Mouse (Mus musculus) thymus, postnatal 0 days (tissue): ENCODE data around the gene Xrn2. TPM values are rescaled to one million over a fixed set of nuclear protein-coding genes. Genes with fewer than 3 reads are reported as not detected.
A peak's percentile ranks its signal among the peaks of the same experiment; 100 is the strongest.

Experiments
- DNase-seq: peaks from one replicate; pipeline ENCODE4 v3.0.0-alpha.2; 2015; ENCODE audit warnings: low spot score
- polyA plus RNA-seq: library from polyadenylated mRNA; unstranded; fragments of >200 nt; fragmentation: Nextera tagmentation; extraction: Ambion mirVana; gene quantifications from 2 replicates; pipeline ENCODE4 v1.2.1, GENCODE M21; 2015

Gene Xrn2
- polyA plus RNA-seq, 1 experiment from 2014 or later = 87.8 TPM

DNA sequence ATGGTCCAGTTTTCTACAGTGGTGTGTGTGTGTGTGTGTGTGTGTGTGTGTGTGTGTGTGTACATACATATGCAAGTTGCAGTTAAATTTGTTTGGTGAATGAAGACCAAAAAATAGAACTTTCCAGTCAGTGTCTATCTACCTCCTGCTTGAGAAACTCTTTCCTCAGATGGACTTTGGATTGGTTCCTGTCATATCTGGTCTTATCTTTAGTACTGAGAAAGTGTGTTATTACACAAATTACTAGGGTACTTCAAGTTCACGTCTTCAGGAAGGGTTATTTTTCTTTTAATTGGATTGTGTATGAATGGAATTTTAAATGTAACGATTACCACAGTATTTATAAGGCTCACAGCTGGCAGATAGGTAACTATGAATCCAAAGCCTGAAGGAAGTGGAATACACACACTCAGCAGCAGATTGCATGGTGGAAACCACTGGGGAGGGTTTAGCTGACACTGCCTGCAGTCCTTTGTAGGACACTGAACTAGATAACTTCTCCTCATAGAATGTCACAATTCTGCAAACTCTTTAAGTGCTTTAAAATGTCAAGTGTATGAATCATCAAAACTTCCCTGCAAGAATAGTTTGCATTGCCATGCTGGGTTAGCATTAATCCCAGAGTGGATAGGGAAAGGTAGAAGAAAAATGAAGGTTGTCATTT is 40.6 kb downstream of the Xrn2 start:
- no peak for DNase-seq

DNA sequence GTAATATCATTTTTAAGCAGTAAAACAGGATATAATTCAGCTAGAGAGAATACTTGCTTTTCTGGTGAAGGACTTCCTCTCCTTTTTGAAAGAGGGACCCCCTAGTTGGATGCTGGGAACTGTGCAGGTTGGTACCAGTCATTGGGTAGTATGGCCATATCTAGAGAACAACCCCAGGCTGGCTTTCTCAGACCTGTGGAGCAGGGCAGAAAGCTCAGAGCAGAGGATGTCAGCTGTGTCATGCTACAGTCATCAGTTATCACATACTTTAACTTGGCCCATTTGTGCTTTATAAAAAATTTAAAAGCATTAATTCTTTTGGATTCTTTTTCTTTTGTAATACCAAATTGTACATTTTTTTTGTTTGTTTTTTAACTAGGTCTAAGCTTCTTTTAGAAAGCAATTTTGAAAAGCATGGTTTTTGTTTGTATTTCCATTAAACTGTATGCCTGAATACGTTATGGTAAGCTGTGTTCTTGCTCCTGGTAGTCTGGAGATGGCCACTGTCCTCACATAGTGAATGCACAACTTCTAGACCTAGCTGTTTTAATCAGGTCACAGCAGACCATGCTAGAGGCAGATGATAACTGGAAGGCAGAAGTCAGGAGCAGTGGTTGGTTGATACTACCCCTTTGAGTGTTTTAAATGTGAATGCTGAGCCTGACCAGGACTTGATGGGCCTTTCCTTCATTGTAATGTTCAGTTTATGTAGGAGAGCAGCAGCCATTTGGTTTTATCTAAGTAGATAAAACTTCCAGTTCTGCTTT is 54.9 kb downstream of the Xrn2 start:
- DNase-seq = no peak

DNA sequence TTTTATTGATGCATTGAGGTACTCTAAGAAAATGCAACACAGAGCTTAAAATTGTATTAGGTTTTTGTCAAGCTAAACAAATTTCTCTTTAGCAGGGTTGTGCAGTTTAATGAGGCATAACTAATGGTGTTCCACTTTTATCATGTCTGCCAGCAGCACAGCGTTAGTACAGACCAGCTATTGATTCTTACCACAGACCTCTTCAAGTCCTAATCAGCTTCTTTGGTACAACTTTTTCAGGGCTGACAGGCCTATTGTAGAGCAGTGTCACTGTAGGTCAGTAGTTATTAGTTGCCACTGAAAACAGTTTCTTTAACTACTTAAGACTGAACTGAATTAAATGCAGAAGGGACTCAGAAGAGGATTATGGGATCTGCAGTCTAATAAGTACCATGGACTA is 56.3 kb downstream of the Xrn2 start:
- no peak for DNase-seq

GRCm38 (mm10) chr2:147070305-147070704 is 57.5 kb downstream of the Xrn2 start:
- no peak for DNase-seq

DNA sequence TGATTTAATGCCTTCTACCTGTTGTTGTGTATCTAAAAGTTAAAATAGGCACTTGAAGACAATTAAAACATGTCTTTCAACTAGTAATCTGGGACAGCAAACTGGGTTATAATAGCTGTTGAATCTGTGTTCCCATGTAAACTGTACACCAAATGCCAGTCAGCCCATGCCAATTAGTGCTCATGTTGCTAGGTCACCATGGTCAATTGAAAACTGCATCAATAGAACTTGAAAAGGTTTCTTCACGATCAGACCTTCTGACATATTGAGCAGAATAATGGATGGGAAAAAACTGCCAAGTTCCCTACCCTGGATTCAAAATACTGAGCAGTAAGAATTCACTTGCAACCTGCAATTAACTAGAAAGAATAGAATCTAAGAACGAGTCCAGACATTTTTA is 61.2 kb downstream of the Xrn2 start:
- DNase-seq = no peak

GRCm38 (mm10) chr2:147074399-147074798 is 61.6 kb downstream of the Xrn2 start:
- no peak for DNase-seq

DNA sequence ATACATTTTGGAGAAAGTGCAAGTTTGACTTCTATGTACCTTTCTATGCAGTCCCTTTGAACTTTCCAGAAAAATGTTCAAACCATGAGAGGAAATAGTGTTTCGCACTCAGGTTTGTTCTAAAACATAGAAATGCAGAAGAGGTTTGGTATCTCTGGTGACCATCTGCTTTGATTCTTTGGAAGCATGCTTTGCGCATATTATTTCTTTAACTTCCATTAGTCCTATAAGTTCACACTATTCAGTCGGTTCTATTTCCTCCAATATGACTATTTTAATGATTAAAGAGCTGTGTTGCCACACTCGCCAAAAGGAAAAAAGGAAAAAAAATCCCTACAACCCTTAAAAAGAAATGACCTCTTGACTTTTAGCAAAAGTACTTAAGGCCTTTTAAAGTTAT is 69.6 kb downstream of the Xrn2 start:
- DNase-seq = no peak

DNA sequence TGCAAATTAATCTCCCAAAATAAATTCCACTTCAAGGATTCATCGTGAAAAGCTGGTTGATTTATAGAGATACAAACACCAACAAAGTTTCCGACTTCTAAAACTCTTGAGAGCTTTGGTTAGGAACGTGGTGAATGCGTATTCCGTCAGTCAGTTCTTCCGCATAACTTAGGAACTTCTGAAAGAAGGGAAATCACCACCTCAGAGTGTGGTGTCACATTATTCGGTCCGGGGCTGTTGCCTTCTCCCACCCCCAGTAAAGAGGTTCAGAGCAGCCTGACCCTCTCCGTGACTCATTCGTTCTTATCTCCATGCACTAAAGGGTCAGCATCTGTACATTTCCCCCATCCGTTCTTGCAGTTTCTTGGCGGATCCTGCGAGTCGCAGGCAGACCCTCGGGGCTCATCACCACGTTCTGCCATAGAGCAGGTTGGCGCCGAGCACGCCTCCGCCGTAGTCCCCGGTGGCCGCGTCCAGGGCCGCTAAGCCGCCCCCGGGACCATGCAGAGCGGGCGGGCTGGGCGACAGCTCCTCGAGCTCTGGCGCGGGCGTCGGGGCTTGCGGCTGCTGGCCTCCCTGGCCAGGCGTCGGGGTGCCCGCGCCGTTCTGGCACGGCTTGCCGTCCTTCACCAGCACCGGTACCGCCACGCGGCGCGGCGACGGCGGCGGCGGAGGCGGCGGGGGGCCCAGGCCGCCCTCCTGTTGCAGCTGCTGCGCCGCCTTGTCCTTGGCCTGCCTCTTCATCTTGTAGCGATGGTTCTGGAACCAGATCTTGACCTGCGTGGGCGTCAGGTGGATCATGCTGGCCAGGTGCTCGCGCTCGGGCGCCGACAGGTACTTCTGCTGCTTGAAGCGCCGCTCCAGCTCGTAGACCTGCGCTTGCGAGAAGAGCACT is 70.9 kb downstream of the Xrn2 start:
- DNase-seq = peak; percentile 38

DNA sequence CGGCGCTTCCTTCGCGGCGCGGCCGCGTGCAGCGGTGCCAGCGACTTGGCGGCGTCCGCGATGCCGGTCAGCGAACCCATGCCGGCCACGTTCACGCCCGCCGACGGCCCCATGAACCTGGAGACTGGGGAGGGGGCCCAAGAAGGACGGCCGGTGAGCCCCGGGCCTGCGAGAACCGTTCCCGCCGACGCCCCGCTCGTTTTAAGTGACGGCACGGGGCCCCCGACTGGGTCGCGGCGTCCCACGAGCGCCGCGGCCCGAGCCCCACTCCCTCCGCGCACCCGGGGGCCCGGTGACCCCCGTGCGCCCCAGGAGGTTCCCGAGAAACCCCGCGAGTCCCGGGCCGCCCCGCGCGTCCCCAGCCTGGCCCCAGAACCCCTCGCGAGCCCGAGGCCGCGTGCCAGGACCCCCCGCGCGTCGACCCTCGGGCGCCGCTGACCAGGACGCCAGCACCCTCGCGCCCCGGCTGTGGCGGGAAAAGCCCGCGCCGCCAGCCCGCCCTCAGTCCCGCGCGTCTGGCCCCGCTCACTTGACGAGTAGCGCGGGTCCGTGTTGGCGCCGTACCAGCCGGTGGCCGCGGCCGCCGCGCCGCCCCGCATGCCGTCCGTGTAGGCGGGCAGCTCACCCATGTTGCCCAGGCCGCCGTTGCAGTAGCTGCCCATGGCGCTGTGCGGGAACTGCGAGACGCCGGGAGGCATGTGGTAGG is 71.7 kb downstream of the Xrn2 start:
- DNase-seq = no peak

DNA sequence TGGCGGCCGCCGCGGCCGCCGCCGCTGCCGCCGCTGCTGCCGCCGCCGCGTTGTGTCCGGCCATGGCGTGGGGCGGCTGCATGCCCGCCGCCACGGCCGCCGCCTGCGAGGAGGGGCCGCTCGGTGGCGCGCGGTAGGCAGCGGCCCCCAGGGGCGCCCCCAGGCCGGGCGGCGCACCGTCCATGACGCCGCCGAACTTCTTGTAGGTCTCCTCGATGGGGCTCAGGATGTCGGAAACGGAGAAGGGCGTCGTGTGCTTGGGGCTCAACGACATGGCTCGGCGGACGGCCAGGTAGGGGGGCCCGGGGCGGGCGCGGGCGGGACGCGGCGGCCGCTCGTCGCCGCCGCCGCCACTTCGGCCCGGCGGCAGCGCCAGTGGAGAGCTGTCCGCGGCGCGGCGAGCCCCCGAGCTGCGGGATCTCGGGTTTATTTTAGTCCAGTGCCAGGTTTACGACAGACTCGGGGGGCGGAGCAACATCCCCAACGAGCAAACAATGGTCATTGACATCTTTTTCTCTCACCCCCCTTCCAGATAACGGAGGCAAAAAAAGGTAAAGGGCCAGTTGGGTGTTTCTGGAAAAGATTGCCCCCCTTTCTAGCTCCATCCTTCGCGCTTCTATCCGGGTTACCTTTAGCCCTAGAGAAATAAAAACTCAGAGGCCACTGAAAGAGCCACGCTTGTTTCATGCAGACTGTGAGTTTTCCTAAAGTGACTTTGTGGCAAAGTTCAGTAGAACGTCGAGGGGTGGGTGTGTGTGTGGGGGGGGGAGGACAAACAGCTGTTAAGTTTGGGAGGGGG is 72.5 kb downstream of the Xrn2 start, which contains the start of gene Nkx2-4:
Gene Nkx2-4, minus strand, starts transcription at position 374 of the 799 bp plus-strand sequence.
- DNase-seq = no peak

DNA sequence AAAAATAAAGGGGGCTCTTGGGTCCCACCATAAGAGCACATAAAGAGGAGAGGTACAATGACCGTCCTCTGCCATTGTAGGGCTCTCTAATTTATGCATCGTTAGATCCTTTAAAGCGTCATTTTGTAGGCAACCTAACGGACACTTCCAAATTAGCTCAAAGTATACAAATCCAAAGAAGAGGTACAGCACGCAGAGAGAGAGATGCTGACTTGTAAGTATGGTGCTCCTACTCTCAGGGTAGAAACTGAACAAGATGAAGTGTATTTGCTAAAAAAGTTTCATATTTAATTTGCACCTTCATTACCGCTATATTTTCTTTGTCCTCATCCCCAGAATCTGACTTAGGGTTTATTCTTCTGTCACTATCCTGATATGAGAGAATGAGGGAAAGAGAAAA is 73.1 kb downstream of the Xrn2 start:
- no peak for DNase-seq

DNA sequence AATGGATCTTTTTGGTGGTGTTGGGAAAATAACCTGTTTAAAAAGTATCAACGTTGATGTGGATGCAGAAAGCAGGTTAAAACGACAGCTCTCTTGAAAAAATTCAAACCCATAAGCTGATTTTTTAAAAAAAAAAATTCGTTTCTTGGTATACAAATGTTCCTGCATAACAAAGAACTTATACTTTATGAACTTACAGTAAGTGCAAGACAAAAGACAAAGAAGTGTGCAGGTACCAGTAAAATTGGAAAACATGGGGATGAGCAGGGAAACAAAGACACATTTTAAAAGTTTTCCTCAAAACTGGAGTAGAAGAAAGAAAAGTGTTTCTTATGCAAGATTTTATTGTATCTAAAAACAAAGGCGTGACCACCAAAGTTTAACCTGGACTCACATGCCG is 73.6 kb downstream of the Xrn2 start:
- no peak for DNase-seq

DNA sequence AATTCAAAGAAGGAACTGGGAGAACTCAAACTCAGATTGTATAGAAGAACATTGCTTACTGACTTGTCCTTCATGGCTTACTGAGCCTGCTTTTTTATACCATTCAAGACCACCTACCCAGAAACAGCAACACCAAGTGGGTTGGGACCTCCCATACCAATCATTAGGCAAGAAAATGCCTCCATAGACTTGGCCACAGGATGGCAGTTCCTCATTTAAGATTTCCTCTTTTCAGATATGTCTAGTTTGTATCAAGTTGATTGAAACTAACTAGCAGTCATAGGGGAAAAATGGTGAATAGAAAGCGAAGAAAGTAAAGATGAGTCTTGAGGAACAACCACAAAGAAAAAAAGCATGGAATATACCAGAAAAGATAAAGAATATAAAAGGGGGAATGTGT is 106.9 kb downstream of the Xrn2 start:
- DNase-seq = no peak

DNA sequence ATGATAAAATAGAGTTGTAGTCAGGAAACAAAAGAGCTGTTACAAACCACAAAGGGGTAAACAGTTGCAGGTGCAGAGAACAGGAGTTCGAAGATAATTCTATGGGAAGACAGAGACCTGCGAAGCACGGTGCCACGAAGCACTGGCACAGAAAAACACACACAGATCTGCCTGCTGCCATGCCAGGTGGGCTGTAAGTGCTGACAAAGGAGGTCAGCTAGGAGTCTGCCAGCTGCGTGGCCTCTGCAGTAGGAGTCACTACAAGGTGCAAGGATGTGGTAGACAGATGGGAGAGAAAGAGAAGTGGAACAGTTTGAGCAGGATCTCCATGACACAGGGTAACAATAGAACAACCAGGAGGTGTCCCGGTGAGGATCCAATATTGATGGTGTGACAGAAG is 114.6 kb downstream of the Xrn2 start:
- peak; percentile 84 for DNase-seq

Other genes with a start within 250 kb of the Xrn2 start
- 16.8 and 17.9 TPM in 2 replicates for gene Kiz, start 157.1 kb upstream of the Xrn2 start, polyA plus RNA-seq
- 0.08 and 0.19 TPM in 2 replicates for gene Nkx2-4, start 72.4 kb downstream of the Xrn2 start, polyA plus RNA-seq
- not detected in 2 replicates for gene Nkx2-2, start 181.2 kb downstream of the Xrn2 start, polyA plus RNA-seq